Mouse (Mus musculus) liver, embryonic 14.5 days (tissue): ENCODE results near the gene Ppp2r5c.

ENCODE experiments used
- CTCF ChIP-seq: IDR thresholded peaks from 2 replicates; pipeline ENCODE4 v1.5.1; 2016; ENCODE audit warnings: antibody characterized with exemption, low read depth, control low read depth
- EP300 ChIP-seq: IDR thresholded peaks from 2 replicates; pipeline ENCODE4 v1.6.1; 2016; ENCODE audit warnings: antibody characterized with exemption, low read depth

GRCm38 (mm10) chr12:110541001-110541400 is 94.1 kb downstream of the Ppp2r5c start:
- TF ChIP-seq EP300 (no peak), CTCF (no peak)
